Mouse (Mus musculus): ENCODE measurements around the gene Ano5. TPM values are rescaled to one million over a fixed set of nuclear protein-coding genes. Genes with fewer than 3 reads are reported as not detected.

Ano5 gene
- not detected in 2 replicates for polyA plus RNA-seq (2012)

DNA sequence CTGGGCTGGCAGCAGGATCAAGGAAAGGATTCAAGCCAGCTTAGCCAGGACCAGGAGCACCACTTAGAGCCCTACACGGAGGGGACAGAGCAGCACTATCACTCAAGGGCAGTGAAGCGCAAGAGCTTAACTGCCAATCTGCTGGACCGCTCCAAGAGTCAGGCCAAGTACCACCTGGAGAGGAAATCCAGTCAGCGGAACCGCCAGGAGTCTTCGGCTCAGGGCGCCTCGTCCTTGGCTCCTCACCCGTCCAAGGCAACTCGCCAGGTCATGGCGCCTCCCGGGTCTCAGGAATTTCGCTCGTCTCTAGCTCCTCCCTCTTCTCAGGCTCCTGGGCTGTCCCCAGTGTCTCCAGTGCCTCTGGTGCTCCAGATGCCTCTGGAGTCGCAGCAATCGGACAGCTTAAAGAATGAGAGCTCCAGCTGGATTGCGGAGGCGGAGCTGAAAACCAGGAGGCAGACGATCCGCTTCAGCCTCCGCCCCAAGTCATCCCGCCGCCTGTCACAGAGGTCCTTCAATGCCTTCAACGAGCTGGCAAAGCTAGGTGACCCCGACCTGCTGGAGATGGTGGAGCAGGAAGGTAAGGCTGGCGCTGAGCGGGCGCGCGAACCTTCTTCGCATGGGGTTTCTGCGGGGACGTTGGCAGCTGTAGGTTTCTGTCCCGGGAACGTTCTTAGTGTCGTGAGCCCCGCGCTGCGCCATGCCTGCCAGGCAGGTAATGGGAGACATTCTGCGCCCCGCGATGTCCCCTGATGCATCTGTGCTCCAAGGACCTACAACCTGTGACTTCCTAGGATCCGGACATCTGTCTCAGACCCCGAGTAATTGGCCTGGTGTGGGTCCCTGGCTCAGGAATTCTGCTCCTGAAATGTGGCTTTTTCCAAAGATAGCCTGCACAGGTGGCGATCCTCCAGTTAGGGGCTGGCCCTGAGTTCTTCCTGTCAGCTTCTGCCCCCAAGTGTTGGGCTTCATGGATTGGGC, at the start of gene Ano5:
TSS of gene Ano5 (plus strand) at position 359 of the 981 bp plus-strand sequence.

DNA sequence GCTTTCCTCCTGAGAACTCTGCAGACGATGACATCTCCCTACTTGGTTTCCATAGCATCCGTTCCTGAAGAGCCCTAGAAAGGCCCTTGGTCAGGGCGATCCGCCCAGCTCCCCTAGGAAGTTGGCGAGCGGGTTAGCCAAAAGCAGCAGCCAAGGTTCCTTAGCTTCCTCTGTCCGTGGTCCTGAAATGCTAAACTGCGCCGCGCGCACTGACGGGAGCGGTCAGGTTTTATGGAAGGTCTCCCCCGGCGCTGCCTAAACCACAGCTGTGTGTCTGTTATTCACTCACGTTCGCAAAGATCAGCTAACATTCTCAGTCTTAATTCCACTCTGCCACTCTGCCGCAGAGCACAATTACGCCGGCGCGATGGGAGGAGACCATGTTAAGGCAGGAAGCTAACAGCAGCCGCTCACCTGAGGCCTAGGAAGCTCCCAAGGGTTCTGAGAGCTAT, 110.9 kb downstream of the Ano5 start, which contains the start of gene Slc17a6:
TSS of gene Slc17a6 (plus strand) at position 313 of the 452 bp plus-strand sequence.

Other genes starting within 250 kb of the Ano5 start
- gene Slc17a6, start 111.0 kb downstream of the Ano5 start, polyA plus RNA-seq (2012), result not detected in 2 replicates